Mouse (Mus musculus) mature B cell (primary cell): ENCODE measurements around the gene 1700074P13Rik.
"Not testable (repeated sequence)": the region's sequence is repeated elsewhere in the genome, so short reads cannot be mapped to it uniquely, and the experiment has no call there.

Source experiments
- in situ Hi-C: fragments of 300-500 bp; cut with MboI; formaldehyde crosslinking; loops from 2 replicates; pipeline ENCODE4 v1.14.3; 2019

1700074P13Rik gene

DNA sequence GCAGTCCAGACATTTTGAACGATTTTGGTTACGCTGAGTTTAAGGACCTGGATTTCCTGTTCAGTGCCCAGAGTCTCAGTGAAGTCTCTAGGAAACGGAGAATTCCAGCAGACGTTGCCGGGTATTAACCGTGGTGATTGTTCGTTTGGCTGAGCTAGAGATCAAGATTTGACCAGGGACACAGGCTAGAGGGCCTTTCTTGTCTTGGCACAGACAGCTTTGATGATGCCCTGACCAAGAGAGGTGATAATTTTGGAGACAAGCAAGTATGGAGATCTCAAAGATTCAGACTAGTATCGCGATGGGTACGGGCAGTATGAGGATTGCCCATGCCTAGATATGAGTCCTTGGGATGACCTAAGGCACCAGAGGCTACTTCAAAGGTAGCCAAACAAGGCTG, at the start of gene 1700074P13Rik:
Gene 1700074P13Rik, minus strand, starts transcription at position 101 of the 400 bp plus-strand sequence.
- in situ Hi-C loops: no loop called here

DNA sequence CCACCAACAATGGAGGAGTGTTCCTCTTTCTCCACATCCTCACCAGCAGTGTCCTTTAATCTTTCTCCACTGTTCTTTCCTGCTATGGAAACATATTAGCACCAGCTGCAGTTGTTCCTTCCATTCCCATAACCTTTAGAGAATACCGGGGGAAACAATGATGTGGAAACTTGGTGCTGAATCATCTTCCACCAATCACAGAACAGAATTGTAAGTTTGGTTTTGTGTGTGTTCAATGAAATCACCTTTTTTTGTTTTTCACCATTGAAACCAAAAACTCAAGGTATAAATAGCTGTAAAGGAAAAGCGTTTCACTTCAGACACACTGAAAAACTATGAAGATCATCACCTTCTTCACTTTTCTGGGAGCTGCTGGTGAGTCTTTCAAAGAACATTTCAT, 24.1 kb upstream of the 1700074P13Rik start, which contains the start of gene 1810009J06Rik:
Gene 1810009J06Rik, plus strand, starts transcription at position 301 of the 400 bp plus-strand sequence.
- in situ Hi-C loops: not testable (repeated sequence)

DNA sequence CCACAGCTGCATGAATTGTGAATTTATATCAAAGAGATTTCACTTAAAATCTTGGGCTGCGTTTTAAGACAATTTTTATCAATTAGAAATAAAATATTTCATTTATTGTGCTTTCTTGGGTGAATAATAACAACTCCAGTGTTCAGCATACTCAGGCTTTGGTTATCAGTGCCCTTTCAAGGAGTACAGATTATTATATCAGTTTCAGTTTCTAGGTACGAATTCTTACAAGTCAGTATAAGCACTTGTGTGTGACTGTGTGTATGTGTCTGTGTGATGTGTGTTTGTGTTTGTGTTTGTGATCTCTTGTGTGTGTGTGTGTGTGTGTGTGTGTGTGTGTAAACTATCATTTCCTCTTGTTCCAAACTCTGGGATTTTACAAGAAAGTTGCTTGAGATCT, 13.4 kb upstream of the 1700074P13Rik start:
- in situ Hi-C loops: no loop called here

DNA sequence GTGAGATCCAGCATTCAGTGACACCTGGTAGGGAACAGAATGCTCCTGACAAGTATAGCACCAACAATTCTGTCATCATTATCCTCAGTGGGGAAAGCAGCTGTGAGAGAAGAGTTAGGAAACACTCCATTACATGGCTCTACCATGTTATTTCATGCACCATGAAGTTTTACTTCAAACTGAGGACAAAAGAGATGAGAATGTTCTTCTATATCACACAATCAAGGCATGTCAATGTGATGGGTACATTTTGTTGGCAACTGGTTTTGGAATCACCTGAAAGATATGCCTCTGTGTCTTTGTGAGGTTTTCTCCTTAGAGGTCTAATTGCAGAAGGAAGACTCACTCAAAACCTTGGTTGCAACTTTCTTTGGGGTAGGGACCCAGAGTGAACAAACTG, 11.4 kb upstream of the 1700074P13Rik start, which contains the start of gene Gm4744:
Gene Gm4744, minus strand, starts transcription at position 101 of the 400 bp plus-strand sequence.
- in situ Hi-C loops: no loop called here

DNA sequence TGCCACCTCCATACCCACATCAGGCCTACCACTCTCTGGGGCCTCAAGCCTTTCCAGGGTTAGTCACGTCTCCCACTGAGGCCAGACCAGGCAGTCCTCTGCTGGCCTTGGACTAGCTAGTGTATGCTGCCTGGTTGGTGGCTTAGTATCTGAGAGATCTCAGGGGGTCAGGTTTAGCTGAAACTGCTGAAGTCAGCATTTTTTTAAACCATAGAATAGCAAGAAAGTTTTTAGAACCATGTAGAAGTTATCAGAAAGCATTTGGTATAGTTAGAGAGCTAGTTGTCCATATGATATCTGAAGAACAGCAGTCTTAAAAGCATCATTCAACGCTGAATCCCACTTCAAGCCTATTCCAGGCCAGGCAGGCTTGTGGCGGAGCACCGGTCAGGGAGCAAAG, 20.4 kb downstream of the 1700074P13Rik start:
- in situ Hi-C loops: no loop called here

DNA sequence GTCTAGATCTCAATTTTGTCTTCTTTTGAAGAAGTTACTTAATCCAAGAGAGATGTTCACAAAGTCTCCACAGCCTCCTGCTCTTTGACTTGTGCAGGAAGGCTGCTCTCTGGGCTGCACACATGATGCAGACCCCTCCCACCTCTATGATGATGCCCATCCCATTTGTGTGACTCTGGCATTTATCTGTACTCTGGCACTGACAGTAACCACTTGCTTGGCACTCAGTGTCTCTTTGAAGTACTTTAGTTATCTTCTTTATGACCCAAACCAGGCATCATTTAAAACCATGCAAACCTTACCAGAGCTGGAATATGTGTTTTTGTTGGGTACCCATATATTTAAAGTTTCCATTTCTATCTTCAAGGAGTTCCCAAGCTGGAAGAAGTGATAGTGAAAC, 40.1 kb downstream of the 1700074P13Rik start, which contains the start of gene Prss58:
Gene Prss58, minus strand, starts transcription at position 101 of the 400 bp plus-strand sequence.
- in situ Hi-C loops: loop anchor here (10.0 kb wide), 1 partner anchor 145 kb away; no protein-coding TSS in a partner anchor

DNA sequence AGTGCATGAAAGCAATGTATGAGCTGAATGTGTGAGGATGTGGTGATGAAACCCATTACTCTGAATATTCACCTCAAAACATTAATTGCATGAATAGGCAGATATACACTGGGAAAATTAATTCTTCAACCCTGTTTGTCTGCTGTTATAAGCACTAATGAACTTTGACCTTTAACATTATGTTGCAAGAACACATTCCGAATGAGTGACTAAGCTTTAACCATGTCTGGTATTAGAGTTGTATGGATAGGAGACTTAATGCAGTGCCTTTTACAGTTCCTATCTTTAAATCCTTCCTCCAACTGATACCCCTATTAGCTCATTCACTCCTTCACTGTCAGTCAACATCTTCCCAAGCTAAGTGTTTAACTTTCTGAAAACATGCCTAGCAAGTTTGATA, 45.6 kb downstream of the 1700074P13Rik start:
- in situ Hi-C loops: no loop called here

DNA sequence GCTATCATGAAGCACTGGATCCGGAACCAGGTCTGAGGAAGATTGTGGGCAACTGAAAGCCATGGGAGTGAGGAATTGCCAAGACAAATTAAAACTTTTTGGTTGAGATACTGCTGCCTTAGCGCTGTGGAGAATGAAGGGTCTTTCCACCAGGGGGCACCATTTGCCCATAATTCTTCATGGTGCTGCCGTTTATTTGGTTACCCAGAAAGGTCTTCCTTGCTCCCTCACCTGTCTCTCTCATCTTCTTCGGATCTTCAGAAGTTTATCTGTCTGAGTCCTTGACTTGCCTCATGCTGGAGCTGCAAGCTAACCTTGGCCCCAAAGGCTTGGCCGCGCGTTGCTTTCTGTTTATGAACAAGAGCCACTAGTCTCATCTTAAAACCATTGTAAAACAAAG, 46.8 kb downstream of the 1700074P13Rik start:
- in situ Hi-C loops: no loop called here

DNA sequence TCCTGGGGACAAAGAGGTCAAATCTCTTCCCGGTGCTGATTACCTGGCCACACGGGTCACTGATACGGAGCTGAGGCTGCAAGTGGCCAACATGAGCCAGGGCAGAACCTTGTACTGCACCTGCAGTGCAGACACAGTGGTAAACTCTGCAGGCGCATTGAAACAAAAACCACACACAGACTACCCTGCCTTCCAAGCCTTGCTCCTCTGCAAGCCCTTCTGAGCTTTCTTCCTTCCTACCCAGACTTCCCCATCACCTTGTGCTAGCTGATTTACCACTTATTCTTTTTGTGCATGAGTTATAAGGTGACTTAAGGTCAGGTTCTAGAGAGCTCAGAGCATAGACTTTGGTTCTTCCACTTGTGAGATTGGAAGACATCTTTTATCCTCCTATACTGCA, 48.6 kb downstream of the 1700074P13Rik start:
- in situ Hi-C loops: no loop called here

DNA sequence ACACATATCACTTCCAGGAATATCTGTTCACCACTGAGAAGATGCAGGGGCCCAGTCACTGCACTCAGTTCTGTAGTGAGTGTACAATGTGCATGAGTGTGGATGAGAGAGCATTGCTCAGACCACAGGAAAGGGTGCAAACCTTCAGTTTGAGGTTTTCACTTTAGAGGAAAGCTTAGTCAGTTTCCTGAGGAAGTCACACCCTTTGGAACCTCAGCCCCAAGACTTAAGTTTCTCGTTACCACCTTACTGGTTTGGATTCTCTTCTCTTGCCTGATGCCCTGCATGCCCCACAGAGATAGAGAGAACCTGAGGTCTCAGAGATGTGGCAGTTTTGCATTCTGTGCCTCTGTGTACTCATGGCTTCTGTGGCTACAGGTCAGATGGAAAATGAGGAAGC, 49.4 kb downstream of the 1700074P13Rik start:
- in situ Hi-C loops: no loop called here

DNA sequence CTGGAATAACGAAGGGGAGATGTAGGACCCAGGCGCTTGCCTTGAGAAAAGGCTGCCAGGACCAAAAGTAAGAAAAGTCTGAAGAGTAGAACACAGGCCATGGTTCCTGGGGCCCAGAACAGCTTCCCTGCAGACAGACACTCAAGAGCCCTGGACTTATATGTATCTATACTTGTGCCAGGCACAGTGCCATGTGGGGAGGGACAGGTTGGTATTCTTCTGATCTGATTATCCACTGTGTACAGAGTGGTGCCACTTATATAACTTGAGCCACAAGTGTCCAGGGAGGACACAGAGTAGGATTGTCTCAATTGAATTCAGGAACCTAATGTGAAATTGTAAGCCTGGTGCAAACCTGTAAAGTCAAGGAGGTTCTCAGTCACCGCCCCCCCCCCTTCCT, 53.0 kb downstream of the 1700074P13Rik start, which contains the start of gene Moxd2:
Gene Moxd2, minus strand, starts transcription at position 101 of the 400 bp plus-strand sequence.
- in situ Hi-C loops: no loop called here
